8 mouse cellular contexts compared by ENCODE assay signal in genomic region chr10:69352212-69353085, GRCm38 (mm10). TPM values are rescaled to one million over a fixed set of nuclear protein-coding genes. Genes with fewer than 3 reads are reported as not detected.
A peak's percentile ranks its signal among the peaks of the same experiment; 100 is the strongest.
DNase-seq lines count a peak whose midpoint lies in the region; ATAC-seq and TF ChIP-seq lines count a peak whose summit lies in the region.

TSS of gene Cdk1 (minus strand) at chr10:69352938.

- peak; percentile 93 for ATAC-seq in heart, embryonic 11.5 days (replicated peaks; ENCODE audit: insufficient number of reproducible peaks, low FRiP score, low TSS enrichment)
- peak; percentile 97 for ATAC-seq in kidney, embryonic 16.5 days (ENCODE audit: low FRiP score, low TSS enrichment)

- H3K27ac ChIP-seq in heart, embryonic 11.5 days (ENCODE audit: low read depth, low read length): peak within 1 kb of the TSS; percentile 87
- peak within 1 kb of the TSS; percentile 87 for H3K27ac ChIP-seq in kidney, embryonic 16.5 days (ENCODE audit: low read length)
- no peak within 1 kb of the TSS for H3K27ac ChIP-seq in liver, adult 2 months (replicated peaks; ENCODE audit: insufficient read depth, low read depth, low read length)

- H3K36me3 ChIP-seq in erythroblast, embryonic 14.5 days (ENCODE audit: control insufficient read depth): peaks cover 51% of the 10 kb centered on the region
- H3K36me3 ChIP-seq in heart, embryonic 11.5 days (ENCODE audit: control insufficient read depth, insufficient read depth, low read length): peaks cover 9% of the 10 kb centered on the region
- H3K36me3 ChIP-seq in kidney, embryonic 16.5 days (ENCODE audit: insufficient read depth, low read length): peaks cover 18% of the 10 kb centered on the region
- H3K36me3 ChIP-seq in liver, adult 2 months (ENCODE audit: control insufficient read depth, insufficient read depth, low read length): no peaks in the 10 kb centered on the region
- peaks cover 12% of the 10 kb centered on the region for H3K36me3 ChIP-seq in myocyte (ENCODE audit: control insufficient read depth, insufficient read depth)
- H3K36me3 ChIP-seq in splenic B cell, adult 2 months (ENCODE audit: control insufficient read depth, insufficient read depth, low read length, poor library complexity, severe bottlenecking): no peaks in the 10 kb centered on the region

- TF ChIP-seq CTCF in liver, adult 2 months (IDR thresholded peaks at IDR 0.05; ENCODE audit: low read depth, low read length): no peak

- no peak for TF ChIP-seq POLR2A in liver, adult 2 months (IDR thresholded peaks at IDR 0.05; ENCODE audit: extremely low read depth, insufficient read depth, low read length)
- TF ChIP-seq POLR2A in myocyte (IDR thresholded peaks at IDR 0.05; ENCODE audit: insufficient read length, low read depth): peak; percentile 85

- peak within 1 kb of the TSS; percentile 99 for H3K4me3 ChIP-seq in erythroblast, embryonic 14.5 days (replicated peaks)
- peak within 1 kb of the TSS; percentile 98 for H3K4me3 ChIP-seq in heart, embryonic 11.5 days (ENCODE audit: low read depth, low read length)
- H3K4me3 ChIP-seq in kidney, embryonic 16.5 days (ENCODE audit: low read length): peak within 1 kb of the TSS; percentile 92
- peak within 1 kb of the TSS; percentile 62 for H3K4me3 ChIP-seq in liver, adult 2 months (ENCODE audit: insufficient read depth, low read depth, low read length)
- H3K4me3 ChIP-seq in myocyte: peak within 1 kb of the TSS; percentile 88

- peak within 1 kb of the TSS; percentile 98 for H3K9ac ChIP-seq in heart, embryonic 11.5 days (ENCODE audit: low read depth, low read length)
- peak within 1 kb of the TSS; percentile 95 for H3K9ac ChIP-seq in kidney, embryonic 16.5 days (replicated peaks; ENCODE audit: low read length)
- peak within 1 kb of the TSS; percentile 44 for H3K9ac ChIP-seq in liver, adult 2 months (ENCODE audit: low read depth, low read length)

- peaks cover 43% of the 10 kb centered on the region for H3K4me1 ChIP-seq in erythroblast, embryonic 14.5 days (ENCODE audit: control insufficient read depth)
- H3K4me1 ChIP-seq in heart, embryonic 11.5 days (ENCODE audit: control insufficient read depth, insufficient read depth, low read length): peaks cover 22% of the 10 kb centered on the region
- peaks cover 31% of the 10 kb centered on the region for H3K4me1 ChIP-seq in kidney, embryonic 16.5 days (ENCODE audit: insufficient read depth, low read length)
- 0 out of 2 replicates have a peak, but pooled peaks cover 2% of the 10 kb centered on the region for H3K4me1 ChIP-seq in liver, adult 2 months (ENCODE audit: control insufficient read depth, insufficient read depth, low read length)

- no peaks in the 10 kb centered on the region for H3K27me3 ChIP-seq in erythroblast, embryonic 14.5 days (ENCODE audit: control insufficient read depth)
- H3K27me3 ChIP-seq in heart, embryonic 11.5 days (ENCODE audit: control insufficient read depth, insufficient read depth, low read length): no peaks in the 10 kb centered on the region
- no peaks in the 10 kb centered on the region for H3K27me3 ChIP-seq in kidney, embryonic 16.5 days (ENCODE audit: insufficient read depth, low read length)
- no peaks in the 10 kb centered on the region for H3K27me3 ChIP-seq in liver, adult 2 months (ENCODE audit: control insufficient read depth, insufficient read depth, low read length)
- H3K27me3 ChIP-seq in myocyte (ENCODE audit: control insufficient read depth, insufficient read depth, insufficient read length): no peaks in the 10 kb centered on the region
- H3K27me3 ChIP-seq in splenic B cell, adult 2 months (ENCODE audit: control insufficient read depth, insufficient read depth, low read length, poor library complexity, severe bottlenecking): no peaks in the 10 kb centered on the region

- H3K4me2 ChIP-seq in heart, embryonic 11.5 days: peak within 1 kb of the TSS; percentile 89
- H3K4me2 ChIP-seq in kidney, embryonic 16.5 days (replicated peaks; ENCODE audit: low read depth, low read length): peak within 1 kb of the TSS; percentile 86
- H3K4me2 ChIP-seq in myocyte (ENCODE audit: low read depth): peak within 1 kb of the TSS; percentile 91

- H3ac ChIP-seq in myocyte (ENCODE audit: control insufficient read depth, insufficient read length): peak within 1 kb of the TSS; percentile 26

- peaks cover 3% of the 10 kb centered on the region; the same call in 1 of the 2 replicates for H3K79me2 ChIP-seq in liver, adult 2 months (ENCODE audit: control insufficient read depth, insufficient read depth, low read length)
- peaks cover 52% of the 10 kb centered on the region for H3K79me2 ChIP-seq in myocyte (ENCODE audit: control insufficient read depth, insufficient read depth)

- WGBS in heart, embryonic 11.5 days (ENCODE audit: insufficient replicate concordance): 0% methylated on average over 49 of the region's 51 CpGs
- WGBS in kidney, embryonic 16.5 days: under 1% methylated on average over 50 of the region's 51 CpGs
- WGBS in liver, adult 2 months: under 1% methylated on average over 51 of the region's 51 CpGs

- DNase-seq in B cell, adult 2 months: peak; percentile 87
- peak; percentile 98 for DNase-seq in brain, adult 2 months (ENCODE audit: low read depth, low spot score)
- peak; percentile 84 for DNase-seq in liver, adult 2 months (ENCODE audit: extremely low read depth, low read depth, low spot score)
- DNase-seq in splenic B cell, adult 2 months (ENCODE audit: low read depth, low spot score): peak; percentile 88

- H3K9me3 ChIP-seq in erythroblast, embryonic 14.5 days (ENCODE audit: control insufficient read depth, low read length): peaks cover under 1% of the 10 kb centered on the region; the same call in 1 of the 2 replicates
- no peaks in the 10 kb centered on the region for H3K9me3 ChIP-seq in heart, embryonic 11.5 days (replicated peaks; ENCODE audit: control insufficient read depth, low read length)
- no peaks in the 10 kb centered on the region for H3K9me3 ChIP-seq in kidney, embryonic 16.5 days (ENCODE audit: low read length)

TF ChIP-seq in myocyte, 11 proteins besides CTCF, POLR2A, EP300 and RAD21:
- no peak for TF ChIP-seq USF1 (IDR thresholded peaks at IDR 0.05; ENCODE audit: low read depth)
- TF ChIP-seq E2F4 (IDR thresholded peaks at IDR 0.05; ENCODE audit: insufficient read depth): peak; percentile 94
- peak; percentile 82 for TF ChIP-seq POLR2AphosphoS2 (IDR thresholded peaks at IDR 0.05; ENCODE audit: insufficient read length, low read depth)
- TF ChIP-seq REST (IDR thresholded peaks at IDR 0.05; ENCODE audit: insufficient read depth, insufficient read length): no peak
- peak in 1 of 3 experiments; percentile 2 for TF ChIP-seq MYOG (IDR thresholded peaks at IDR 0.05; ENCODE audit: control insufficient read depth in 1 of 3, insufficient read depth in 1 of 3, insufficient read length in 2 of 3, low read depth in 2 of 3)

RNA-seq across cellular contexts. Expression of gene Cdk1, which starts in this region (rescaled TPM):
- polyA plus RNA-seq in erythroblast, embryonic 14.5 days (2012): 5.0 and 7.7 TPM in 2 replicates
- 372 and 388 TPM in 2 replicates for polyA plus RNA-seq in heart, embryonic 11.5 days (2014; fragmentation: Nextera tagmentation; extraction: Ambion mirVana)
- polyA plus RNA-seq in kidney, embryonic 16.5 days (2015; fragmentation: Nextera tagmentation; extraction: Ambion mirVana): 466 and 531 TPM in 2 replicates
- 4.9 and 10.7 TPM in 2 replicates for total RNA-seq in liver, adult 2 months (2014; rRNA removed)
- 1.8 and 2.6 TPM in 2 replicates for polyA plus RNA-seq in liver, adult 2 months (2012; rRNA removed)
- polyA plus RNA-seq in myocyte (2012; fragmentation: generic; extraction: Trizol): 85.7 TPM

Comparison
In these comparisons a context has a peak if more than half of its experiments do, and no peak if none do; other contexts are left out.
1. H3K9ac ChIP-seq: peak in every context shown above with its lines; median percentile 98 in heart, embryonic 11.5 days; 95 in kidney, embryonic 16.5 days; 44 in liver, adult 2 months.